Mouse (Mus musculus) kidney, adult 11 months (tissue): Measurements from ENCODE around the gene Snrnp35.
"Not testable (repeated sequence)": the region's sequence is repeated elsewhere in the genome, so short reads cannot be mapped to it uniquely, and the experiment has no call there.

Experiments
- DNase-seq: peaks from one replicate; pipeline ENCODE4 v3.0.0; 2022

The Snrnp35 gene

GRCm38 (mm10) chr5:124482966-124483654 is at the start of gene Snrnp35:
Snrnp35 (plus strand) TSS chr5:124483134.
- DNase-seq: peak; percentile 89

- DNase-seq: peak; percentile 55
Measured at GRCm38 (mm10) chr5:124438229-124438628, 44.7 kb upstream of the Snrnp35 start.

GRCm38 (mm10) chr5:124438746-124439145 is 44.2 kb upstream of the Snrnp35 start:
- DNase-seq: no peak

- peak; percentile 99 for DNase-seq
Measured at GRCm38 (mm10) chr5:124439447-124440093, 43.4 kb upstream of the Snrnp35 start, which contains the start of gene Kmt5a. Kmt5a (plus strand) TSS chr5:124439930.

- DNase-seq: no peak
Measured at GRCm38 (mm10) chr5:124440094-124440701, 42.7 kb upstream of the Snrnp35 start.

GRCm38 (mm10) chr5:124442628-124443027 is 40.3 kb upstream of the Snrnp35 start:
- DNase-seq: no peak

GRCm38 (mm10) chr5:124444208-124444607 is 38.7 kb upstream of the Snrnp35 start:
- DNase-seq: no peak

GRCm38 (mm10) chr5:124444661-124445561 is 38.0 kb upstream of the Snrnp35 start:
- DNase-seq: peak; percentile 82

GRCm38 (mm10) chr5:124445621-124446293 is 37.2 kb upstream of the Snrnp35 start:
- DNase-seq: peak; percentile 52

- DNase-seq: peak; percentile 78
Measured at GRCm38 (mm10) chr5:124446301-124446881, 36.5 kb upstream of the Snrnp35 start.

GRCm38 (mm10) chr5:124449494-124449893 is 33.4 kb upstream of the Snrnp35 start:
- no peak for DNase-seq

- DNase-seq: no peak
Measured at GRCm38 (mm10) chr5:124450051-124450450, 32.9 kb upstream of the Snrnp35 start.

- DNase-seq: peak; percentile 43
Measured at GRCm38 (mm10) chr5:124450641-124451340, 32.1 kb upstream of the Snrnp35 start.

- DNase-seq: peak; percentile 73
Measured at GRCm38 (mm10) chr5:124452494-124453228, 30.3 kb upstream of the Snrnp35 start.

GRCm38 (mm10) chr5:124453339-124454081 is 29.4 kb upstream of the Snrnp35 start:
- peak; percentile 84 for DNase-seq

GRCm38 (mm10) chr5:124454082-124454419 is 28.9 kb upstream of the Snrnp35 start:
- no peak for DNase-seq

- no peak for DNase-seq
Measured at GRCm38 (mm10) chr5:124456762-124457161, 26.2 kb upstream of the Snrnp35 start.

GRCm38 (mm10) chr5:124460922-124461321 is 22.0 kb upstream of the Snrnp35 start:
- not testable (repeated sequence) for DNase-seq

- no peak for DNase-seq
Measured at GRCm38 (mm10) chr5:124462297-124463025, 20.5 kb upstream of the Snrnp35 start.
